Mouse (Mus musculus): Measurements from ENCODE around the gene Zmiz2. TPM values are rescaled to one million over a fixed set of nuclear protein-coding genes. Genes with fewer than 3 reads are reported as not detected.

The Zmiz2 gene
- polyA plus RNA-seq (2014; fragmentation: Nextera tagmentation; extraction: Ambion mirVana), result 41.6 and 42.6 TPM in 2 replicates

DNA sequence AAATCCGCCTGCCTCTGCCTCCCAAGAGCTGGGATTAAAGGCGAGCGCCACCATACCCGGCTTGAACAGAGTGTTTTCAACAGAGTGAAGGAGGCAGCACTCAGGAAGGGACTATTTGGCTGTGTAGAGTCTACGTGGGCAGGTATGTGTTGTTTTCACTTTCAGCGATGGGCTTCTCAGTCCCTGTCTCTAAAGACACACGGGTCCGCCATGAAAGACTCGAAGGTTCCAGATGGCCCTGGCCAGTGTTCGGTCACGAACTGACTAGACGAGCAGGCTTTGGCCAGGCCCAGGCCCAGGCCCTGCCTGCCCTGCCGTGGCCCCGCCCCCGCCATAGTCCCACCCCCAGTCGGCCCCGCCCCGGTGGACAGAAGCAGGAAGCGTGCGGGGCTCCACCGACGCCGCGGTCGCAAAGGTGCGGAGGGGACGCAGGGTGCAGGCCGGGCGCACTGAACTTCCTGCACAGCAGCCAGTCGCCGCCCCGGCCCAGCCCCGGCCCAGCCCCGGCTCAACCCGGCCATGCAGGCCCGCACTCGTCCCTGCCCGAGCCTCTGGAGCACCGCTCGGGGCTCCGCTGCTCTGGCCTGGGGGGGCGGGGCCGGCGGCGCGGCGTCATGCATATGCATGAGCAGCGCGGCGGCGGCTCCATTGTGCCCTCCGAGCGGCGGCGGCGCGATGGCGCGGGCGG lies at the start of gene Zmiz2:
Gene Zmiz2, plus strand, starts transcription at position 349 of the 688 bp plus-strand sequence.
- DNase-seq, result peak; percentile 96
- Histone ChIP-seq H3K4me2 (ENCODE audit: low read length) (peak within 1 kb of the TSS; percentile 78), H3K27ac (replicated peaks; ENCODE audit: low read depth, low read length) (peak within 1 kb of the TSS; percentile 93), H3K27me3 (ENCODE audit: control insufficient read depth, insufficient read depth, low read length) (no peaks in the 10 kb centered on the region), H3K36me3 (ENCODE audit: control insufficient read depth, insufficient read depth, low read length) (peaks cover 21% of the 10 kb centered on the region), H3K4me3 (replicated peaks; ENCODE audit: low read depth, low read length) (peak within 1 kb of the TSS; percentile 98), H3K9me3 (ENCODE audit: control insufficient read depth, low read length) (no peaks in the 10 kb centered on the region), H3K4me1 (ENCODE audit: control insufficient read depth, insufficient read depth, low read length) (peaks cover 20% of the 10 kb centered on the region), H3K9ac (replicated peaks; ENCODE audit: low read length) (peak within 1 kb of the TSS; percentile 97)
- 6% methylated on average over 56 of the region's 60 CpGs for WGBS
- peak; percentile 98 for ATAC-seq (ENCODE audit: low FRiP score, low TSS enrichment)

DNA sequence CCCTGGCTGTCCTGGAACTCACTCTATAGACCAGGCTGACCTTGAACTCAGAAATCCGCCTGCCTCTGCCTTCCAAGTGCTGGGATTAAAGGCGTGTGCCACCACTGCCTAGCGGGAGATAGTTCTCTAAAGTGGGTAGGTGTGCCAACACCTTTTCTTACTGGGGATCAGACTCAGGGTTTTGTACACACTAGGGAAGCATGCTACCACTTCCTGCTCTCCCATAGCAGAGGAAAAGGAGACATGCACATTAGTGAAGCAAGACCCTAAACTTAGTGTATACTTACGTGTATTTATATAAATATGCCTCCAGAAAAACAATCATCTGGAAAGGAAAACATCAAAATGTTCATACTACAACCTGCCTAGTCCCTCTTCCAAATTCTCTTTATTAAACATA lies 42.9 kb upstream of the Zmiz2 start:
- Histone ChIP-seq H3K4me2 (ENCODE audit: low read length) (no peak overlapping the region), H3K9me3 (ENCODE audit: control insufficient read depth, low read length) (no peaks in the 10 kb centered on the region), H3K27me3 (ENCODE audit: control insufficient read depth, insufficient read depth, low read length) (no peaks in the 10 kb centered on the region), H3K4me3 (replicated peaks; ENCODE audit: low read depth, low read length) (no peak overlapping the region), H3K4me1 (ENCODE audit: control insufficient read depth, insufficient read depth, low read length) (no peaks in the 10 kb centered on the region), H3K27ac (replicated peaks; ENCODE audit: low read depth, low read length) (no peak overlapping the region), H3K36me3 (ENCODE audit: control insufficient read depth, insufficient read depth, low read length) (peaks cover 94% of the 10 kb centered on the region), H3K9ac (replicated peaks; ENCODE audit: low read length) (no peak overlapping the region)
- ATAC-seq (ENCODE audit: low FRiP score, low TSS enrichment), result no peak
- no peak for DNase-seq
- 98% methylated on average over 4 of the region's 4 CpGs for WGBS

DNA sequence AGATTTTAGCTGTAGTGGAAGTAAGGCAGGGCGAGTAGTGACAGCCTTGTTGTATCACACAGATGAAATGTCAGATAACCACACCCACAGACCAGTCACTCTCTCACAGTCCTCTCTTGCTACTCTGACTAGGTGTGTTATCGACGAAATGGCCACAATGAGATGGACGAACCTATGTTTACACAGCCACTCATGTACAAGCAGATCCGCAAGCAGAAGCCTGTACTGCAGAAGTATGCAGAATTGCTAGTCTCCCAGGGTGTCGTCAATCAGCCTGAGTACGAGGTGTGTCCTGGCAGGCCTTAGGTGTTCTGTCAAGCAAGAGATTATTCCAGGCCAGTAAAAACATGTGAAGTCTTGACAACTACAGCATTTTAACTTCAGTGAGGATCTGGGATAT lies 41.9 kb upstream of the Zmiz2 start:
- Histone ChIP-seq H3K9ac (replicated peaks; ENCODE audit: low read length) (no peak overlapping the region), H3K27me3 (ENCODE audit: control insufficient read depth, insufficient read depth, low read length) (no peaks in the 10 kb centered on the region), H3K4me1 (ENCODE audit: control insufficient read depth, insufficient read depth, low read length) (no peaks in the 10 kb centered on the region), H3K9me3 (ENCODE audit: control insufficient read depth, low read length) (no peaks in the 10 kb centered on the region), H3K4me2 (ENCODE audit: low read length) (no peak overlapping the region), H3K4me3 (replicated peaks; ENCODE audit: low read depth, low read length) (no peak overlapping the region), H3K27ac (replicated peaks; ENCODE audit: low read depth, low read length) (no peak overlapping the region), H3K36me3 (ENCODE audit: control insufficient read depth, insufficient read depth, low read length) (peaks cover 91% of the 10 kb centered on the region)
- no peak for ATAC-seq (ENCODE audit: low FRiP score, low TSS enrichment)
- WGBS, result 96% methylated on average over 7 of the region's 7 CpGs
- no peak for DNase-seq

DNA sequence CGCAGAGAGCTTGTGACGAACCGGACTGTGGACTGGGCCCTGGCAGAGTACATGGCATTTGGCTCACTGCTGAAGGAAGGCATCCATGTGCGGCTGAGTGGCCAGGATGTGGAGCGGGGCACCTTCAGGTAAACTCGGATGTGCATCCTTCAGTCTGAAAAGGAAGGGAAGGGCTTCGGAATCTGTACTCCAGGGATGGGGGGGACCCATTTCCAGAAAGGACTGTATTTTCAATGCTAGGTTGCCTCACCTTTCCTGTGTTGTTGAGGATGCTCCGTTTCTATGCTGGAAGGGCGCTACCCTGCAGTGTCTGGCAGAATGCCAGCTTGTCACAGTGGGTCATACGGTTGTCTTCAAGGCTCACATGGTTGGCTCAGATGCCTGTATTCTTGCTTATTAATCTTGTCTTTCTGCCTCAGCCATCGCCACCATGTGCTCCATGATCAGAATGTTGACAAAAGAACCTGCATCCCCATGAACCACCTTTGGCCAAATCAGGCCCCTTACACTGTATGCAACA lies 40.1 kb upstream of the Zmiz2 start:
- DNase-seq (peak; percentile 12), ATAC-seq (ENCODE audit: low FRiP score, low TSS enrichment) (no peak)
- WGBS, result 87% methylated on average over 11 of the region's 11 CpGs
- Histone ChIP-seq H3K9me3 (ENCODE audit: control insufficient read depth, low read length) (no peaks in the 10 kb centered on the region), H3K4me3 (replicated peaks; ENCODE audit: low read depth, low read length) (no peak overlapping the region), H3K4me1 (ENCODE audit: control insufficient read depth, insufficient read depth, low read length) (no peaks in the 10 kb centered on the region), H3K27ac (replicated peaks; ENCODE audit: low read depth, low read length) (no peak overlapping the region), H3K27me3 (ENCODE audit: control insufficient read depth, insufficient read depth, low read length) (no peaks in the 10 kb centered on the region), H3K9ac (replicated peaks; ENCODE audit: low read length) (no peak overlapping the region), H3K4me2 (ENCODE audit: low read length) (no peak overlapping the region), H3K36me3 (ENCODE audit: control insufficient read depth, insufficient read depth, low read length) (peaks cover 89% of the 10 kb centered on the region)

DNA sequence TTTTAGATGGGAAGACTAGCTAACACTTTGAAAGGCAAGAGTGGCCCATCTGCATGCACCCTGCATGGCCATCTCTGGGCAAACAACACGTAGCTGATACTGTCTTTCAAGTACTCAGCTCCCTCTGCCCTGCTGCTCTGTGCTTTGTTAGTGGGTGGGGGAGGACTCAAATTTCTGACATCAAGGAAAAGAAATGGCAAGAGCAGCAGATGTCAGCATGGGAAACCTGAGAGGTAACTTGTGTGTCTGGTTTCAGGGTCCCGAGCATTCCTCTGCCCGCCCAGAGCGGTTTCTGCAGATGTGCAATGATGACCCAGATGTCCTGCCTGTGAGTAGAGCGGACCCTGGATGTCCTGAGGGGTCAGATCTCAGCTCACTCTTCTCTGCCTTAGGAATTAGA lies 39.3 kb upstream of the Zmiz2 start:
- Histone ChIP-seq H3K9ac (replicated peaks; ENCODE audit: low read length) (no peak overlapping the region), H3K4me1 (ENCODE audit: control insufficient read depth, insufficient read depth, low read length) (no peaks in the 10 kb centered on the region), H3K27ac (replicated peaks; ENCODE audit: low read depth, low read length) (no peak overlapping the region), H3K4me2 (ENCODE audit: low read length) (no peak overlapping the region), H3K27me3 (ENCODE audit: control insufficient read depth, insufficient read depth, low read length) (no peaks in the 10 kb centered on the region), H3K36me3 (ENCODE audit: control insufficient read depth, insufficient read depth, low read length) (peaks cover 85% of the 10 kb centered on the region), H3K9me3 (ENCODE audit: control insufficient read depth, low read length) (no peaks in the 10 kb centered on the region), H3K4me3 (replicated peaks; ENCODE audit: low read depth, low read length) (no peak overlapping the region)
- ATAC-seq (ENCODE audit: low FRiP score, low TSS enrichment), result no peak
- 98% methylated on average over 5 of the region's 5 CpGs for WGBS
- no peak for DNase-seq

DNA sequence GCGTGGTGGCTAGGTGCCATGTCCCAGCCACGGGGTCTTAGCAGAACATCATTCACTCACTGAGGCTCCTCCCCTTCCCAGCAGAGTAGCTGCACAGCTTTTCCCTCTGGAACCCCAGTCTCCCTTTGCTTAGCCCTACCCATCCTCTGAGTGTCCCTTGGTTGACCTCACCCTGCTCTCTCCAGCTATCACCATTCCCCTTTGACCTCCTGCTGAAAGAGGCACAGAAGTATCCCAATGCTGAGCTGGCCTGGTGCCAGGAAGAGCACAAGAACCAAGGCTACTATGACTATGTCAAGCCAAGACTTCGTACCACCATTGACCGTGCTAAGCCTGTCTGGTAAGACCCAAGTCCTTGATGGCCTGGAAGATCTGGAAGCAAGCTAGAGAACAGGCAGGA lies 33.8 kb upstream of the Zmiz2 start:
- H3K27me3 ChIP-seq (ENCODE audit: control insufficient read depth, insufficient read depth, low read length), result no peaks in the 10 kb centered on the region
- WGBS, result 94% methylated on average over 4 of the region's 4 CpGs
- no peak overlapping the region for H3K4me3 ChIP-seq (replicated peaks; ENCODE audit: low read depth, low read length)
- no peaks in the 10 kb centered on the region for H3K9me3 ChIP-seq (ENCODE audit: control insufficient read depth, low read length)
- no peaks in the 10 kb centered on the region for H3K4me1 ChIP-seq (ENCODE audit: control insufficient read depth, insufficient read depth, low read length)
- no peak for DNase-seq
- no peak for ATAC-seq (ENCODE audit: low FRiP score, low TSS enrichment)
- H3K36me3 ChIP-seq (ENCODE audit: control insufficient read depth, insufficient read depth, low read length), result peaks cover 59% of the 10 kb centered on the region
- H3K27ac ChIP-seq (replicated peaks; ENCODE audit: low read depth, low read length), result no peak overlapping the region
- no peak overlapping the region for H3K9ac ChIP-seq (replicated peaks; ENCODE audit: low read length)
- no peak overlapping the region for H3K4me2 ChIP-seq (ENCODE audit: low read length)

DNA sequence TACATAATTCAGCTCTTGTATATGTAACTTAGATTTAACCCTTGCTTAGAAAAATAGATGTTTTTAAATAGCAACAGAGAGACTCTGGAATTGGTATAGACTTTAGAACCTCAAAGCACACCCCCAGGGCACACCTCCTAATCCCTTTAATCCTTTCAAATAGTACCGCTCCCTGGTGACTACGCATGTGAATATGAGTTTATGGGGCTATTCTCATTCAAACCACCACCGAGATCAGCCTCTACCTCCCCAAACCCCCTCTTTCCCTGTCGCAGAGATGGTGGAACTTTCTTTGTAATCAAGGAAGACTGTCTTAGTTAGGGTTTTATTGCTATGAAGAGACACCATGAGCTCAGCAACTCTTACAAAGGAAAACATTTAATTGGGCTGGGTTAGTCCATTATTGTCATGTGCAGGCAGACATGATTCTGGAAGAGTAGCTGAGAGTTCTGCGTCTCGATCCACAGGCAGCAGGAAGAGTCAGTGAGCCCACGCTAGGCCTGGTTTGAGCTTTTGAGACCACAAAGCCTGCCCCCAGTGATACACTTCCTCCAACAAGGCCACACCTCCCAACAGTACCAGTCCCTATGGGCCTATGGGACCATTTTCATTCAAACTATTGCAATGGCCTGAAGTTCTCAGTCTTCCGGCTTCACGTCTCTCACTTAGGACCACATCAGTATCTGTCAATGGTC lies 24.1 kb upstream of the Zmiz2 start:
- H3K9ac ChIP-seq (replicated peaks; ENCODE audit: low read length), result no peak overlapping the region
- H3K4me1 ChIP-seq (ENCODE audit: control insufficient read depth, insufficient read depth, low read length), result no peaks in the 10 kb centered on the region
- DNase-seq, result no peak
- H3K4me2 ChIP-seq (ENCODE audit: low read length), result no peak overlapping the region
- no peaks in the 10 kb centered on the region for H3K27me3 ChIP-seq (ENCODE audit: control insufficient read depth, insufficient read depth, low read length)
- H3K9me3 ChIP-seq (ENCODE audit: control insufficient read depth, low read length), result no peaks in the 10 kb centered on the region
- H3K4me3 ChIP-seq (replicated peaks; ENCODE audit: low read depth, low read length), result no peak overlapping the region
- ATAC-seq (ENCODE audit: low FRiP score, low TSS enrichment), result no peak
- no peak overlapping the region for H3K27ac ChIP-seq (replicated peaks; ENCODE audit: low read depth, low read length)
- WGBS, result 70% methylated on average over 9 of the region's 9 CpGs
- H3K36me3 ChIP-seq (ENCODE audit: control insufficient read depth, insufficient read depth, low read length), result no peaks in the 10 kb centered on the region

DNA sequence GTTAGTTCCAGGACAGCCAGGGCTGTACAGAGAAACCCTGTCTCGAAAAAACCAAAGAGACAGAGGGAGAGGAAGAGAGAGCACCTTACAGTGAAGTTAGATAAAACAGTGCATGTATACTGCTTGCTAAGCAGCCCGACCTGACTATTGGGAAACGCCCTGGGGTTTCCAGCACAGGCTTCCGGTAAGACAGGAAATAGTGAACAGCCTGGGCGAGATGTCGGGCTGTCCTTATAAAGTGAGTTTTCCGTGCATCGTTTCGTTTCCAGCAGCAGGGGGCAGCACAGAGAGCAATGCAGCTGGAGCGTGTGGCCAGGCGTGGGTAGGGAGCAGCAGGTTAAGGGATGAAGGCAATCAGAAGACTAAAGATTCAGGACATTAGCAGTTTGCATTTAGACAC lies 23.0 kb upstream of the Zmiz2 start:
- Histone ChIP-seq H3K4me2 (ENCODE audit: low read length) (no peak overlapping the region), H3K9ac (replicated peaks; ENCODE audit: low read length) (no peak overlapping the region), H3K4me1 (ENCODE audit: control insufficient read depth, insufficient read depth, low read length) (no peaks in the 10 kb centered on the region), H3K9me3 (ENCODE audit: control insufficient read depth, low read length) (no peaks in the 10 kb centered on the region), H3K27ac (replicated peaks; ENCODE audit: low read depth, low read length) (no peak overlapping the region), H3K36me3 (ENCODE audit: control insufficient read depth, insufficient read depth, low read length) (no peaks in the 10 kb centered on the region), H3K27me3 (ENCODE audit: control insufficient read depth, insufficient read depth, low read length) (no peaks in the 10 kb centered on the region), H3K4me3 (replicated peaks; ENCODE audit: low read depth, low read length) (no peak overlapping the region)
- 27% methylated on average over 11 of the region's 11 CpGs for WGBS
- peak; percentile 53; the same call in 1 of the 2 replicates for ATAC-seq (ENCODE audit: low FRiP score, low TSS enrichment)
- peak; percentile 81 for DNase-seq

DNA sequence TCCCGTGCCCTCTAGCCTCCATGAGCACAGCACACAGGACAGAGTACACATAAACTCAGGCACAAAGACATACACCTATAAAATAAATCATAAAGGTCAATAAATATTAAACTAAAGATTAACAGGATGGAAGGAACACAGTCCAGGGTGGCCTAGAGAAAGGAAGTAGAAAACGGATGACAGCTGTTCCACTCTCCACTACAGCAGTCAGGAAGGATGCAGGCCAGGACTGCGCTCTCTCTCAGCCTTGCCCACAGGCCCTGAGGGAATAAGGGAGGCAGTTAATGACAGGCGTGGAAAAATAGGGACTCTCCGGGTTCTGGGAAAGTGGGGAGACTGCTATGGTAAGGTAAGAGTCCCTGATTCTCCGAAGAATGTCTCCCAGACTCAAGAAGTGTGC lies 22.4 kb upstream of the Zmiz2 start:
- Histone ChIP-seq H3K36me3 (ENCODE audit: control insufficient read depth, insufficient read depth, low read length) (no peaks in the 10 kb centered on the region), H3K4me2 (ENCODE audit: low read length) (no peak overlapping the region), H3K4me1 (ENCODE audit: control insufficient read depth, insufficient read depth, low read length) (no peaks in the 10 kb centered on the region), H3K9me3 (ENCODE audit: control insufficient read depth, low read length) (no peaks in the 10 kb centered on the region), H3K4me3 (replicated peaks; ENCODE audit: low read depth, low read length) (no peak overlapping the region), H3K27me3 (ENCODE audit: control insufficient read depth, insufficient read depth, low read length) (no peaks in the 10 kb centered on the region), H3K27ac (replicated peaks; ENCODE audit: low read depth, low read length) (no peak overlapping the region), H3K9ac (replicated peaks; ENCODE audit: low read length) (no peak overlapping the region)
- ATAC-seq (ENCODE audit: low FRiP score, low TSS enrichment) (no peak), DNase-seq (no peak)
- WGBS, result 81% methylated on average over 6 of the region's 6 CpGs
